Mouse (Mus musculus): Measurements from ENCODE around the gene Prelid3b.

Prelid3b gene

DNA sequence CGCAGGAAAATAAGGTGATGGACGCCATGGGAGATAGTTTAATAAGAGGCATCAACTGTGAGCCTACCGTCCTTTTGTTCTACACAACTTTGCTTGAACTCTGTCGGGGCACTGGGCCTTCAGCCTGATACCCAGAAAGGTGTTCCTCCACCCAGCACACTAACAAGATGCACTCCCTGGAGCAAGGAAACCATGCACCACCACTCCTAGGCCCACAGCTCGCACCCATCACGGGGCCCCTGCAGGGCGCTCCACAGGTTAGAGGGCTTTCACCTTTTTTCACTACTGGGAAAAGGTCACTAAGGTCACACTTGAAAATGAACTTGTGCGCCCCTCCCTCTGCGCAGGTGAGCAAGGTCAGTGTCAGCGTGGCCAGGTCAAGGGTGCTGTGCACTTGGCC, 9.5 kb downstream of the Prelid3b start:
- DNase-seq (ENCODE audit: low read depth), result no peak

DNA sequence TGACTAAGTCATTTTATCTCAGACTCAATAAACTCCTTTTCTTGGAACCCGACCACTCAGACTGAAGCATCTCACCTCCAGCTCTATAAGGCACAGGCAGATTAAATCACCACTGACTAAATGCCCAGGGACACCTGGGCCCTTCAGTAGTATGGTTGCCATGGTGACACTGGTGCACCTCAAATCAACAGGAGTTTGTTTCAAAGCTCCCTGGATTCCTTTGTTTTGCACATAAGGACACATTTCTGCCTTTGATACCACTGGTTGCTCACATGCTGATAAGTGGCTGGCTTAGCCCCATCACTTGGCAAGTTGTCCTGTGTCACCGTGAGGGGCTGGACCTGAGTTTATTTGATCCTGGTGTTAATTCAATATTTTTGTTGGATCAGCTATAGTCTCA, 13.5 kb downstream of the Prelid3b start:
- no peak for DNase-seq (ENCODE audit: low read depth)

DNA sequence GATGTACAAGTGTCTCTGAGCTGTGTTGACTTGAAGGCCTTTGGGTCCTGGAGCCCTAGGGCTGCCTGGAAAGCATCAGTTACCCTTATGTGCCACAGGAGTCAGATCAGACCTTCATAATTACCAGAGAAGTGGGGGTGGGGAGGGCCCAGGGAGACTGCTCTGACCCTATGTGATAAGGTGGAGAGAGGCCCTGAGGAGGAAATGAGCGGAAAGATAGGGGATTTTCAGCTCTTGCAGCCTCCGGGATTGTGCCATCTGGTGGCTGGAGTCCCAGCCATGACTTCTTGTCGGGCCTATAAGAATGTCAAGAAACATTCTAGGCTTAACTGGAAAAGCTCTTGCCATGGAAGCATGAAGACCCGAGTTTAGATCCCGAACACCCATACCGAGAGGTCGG, 19.2 kb downstream of the Prelid3b start:
- no peak for DNase-seq (ENCODE audit: low read depth)

GRCm38 (mm10) chr2:174450353-174450752, 22.5 kb downstream of the Prelid3b start, which contains the start of gene Tubb1:
Gene Tubb1, plus strand, starts transcription at chr2:174450695.
- DNase-seq (ENCODE audit: low read depth), result no peak

GRCm38 (mm10) chr2:174448405-174448804, 24.5 kb downstream of the Prelid3b start:
- DNase-seq (ENCODE audit: low read depth), result no peak

- DNase-seq (ENCODE audit: low read depth), result no peak
These were observed 26.0 kb downstream of the Prelid3b start for GRCm38 (mm10) chr2:174446905-174447304.

DNA sequence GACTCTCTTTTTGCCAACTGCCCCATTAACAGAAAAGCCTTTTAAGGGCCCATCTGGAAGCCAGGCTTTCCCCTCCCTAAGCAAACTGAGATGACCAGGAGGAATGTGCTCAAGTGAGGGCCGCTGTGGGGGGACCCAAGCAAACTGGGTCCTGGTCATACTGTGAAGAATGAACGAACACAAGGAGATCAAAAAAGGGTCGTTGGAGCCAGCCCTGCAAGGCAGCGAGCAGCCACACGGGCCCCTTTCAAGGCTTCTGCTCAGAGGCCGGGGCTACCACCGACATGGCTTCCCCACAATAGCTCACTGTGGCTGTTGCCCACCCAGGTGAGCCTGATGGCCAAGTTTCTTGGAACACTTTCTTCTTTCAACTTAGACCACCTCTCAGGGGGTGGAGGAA, 26.4 kb downstream of the Prelid3b start:
- no peak for DNase-seq (ENCODE audit: low read depth)

- no peak for DNase-seq (ENCODE audit: low read depth)
These were observed 27.9 kb downstream of the Prelid3b start for GRCm38 (mm10) chr2:174445018-174445417.

- no peak for DNase-seq (ENCODE audit: low read depth)
These were observed 28.5 kb downstream of the Prelid3b start for GRCm38 (mm10) chr2:174444359-174444758.

DNA sequence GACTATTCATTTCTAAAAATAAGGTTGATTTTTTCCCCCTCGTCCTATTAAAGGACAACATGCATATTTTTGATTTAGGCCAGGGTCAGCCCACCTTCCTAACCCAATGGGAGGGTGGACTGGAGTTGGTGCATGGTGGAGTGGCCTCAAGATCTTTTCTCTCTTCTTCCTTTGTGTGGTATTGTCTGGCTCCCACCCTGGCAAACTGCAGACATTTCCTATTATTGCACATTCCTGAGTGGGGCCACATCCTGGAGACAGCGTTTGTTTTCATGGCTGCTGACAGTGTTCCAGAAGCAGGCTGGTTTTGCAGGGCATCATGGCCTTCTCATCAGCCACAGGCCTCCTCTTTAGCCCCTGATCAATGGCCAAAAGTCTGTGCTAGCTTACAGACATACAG, 29.8 kb downstream of the Prelid3b start:
- DNase-seq (ENCODE audit: low read depth), result no peak

DNA sequence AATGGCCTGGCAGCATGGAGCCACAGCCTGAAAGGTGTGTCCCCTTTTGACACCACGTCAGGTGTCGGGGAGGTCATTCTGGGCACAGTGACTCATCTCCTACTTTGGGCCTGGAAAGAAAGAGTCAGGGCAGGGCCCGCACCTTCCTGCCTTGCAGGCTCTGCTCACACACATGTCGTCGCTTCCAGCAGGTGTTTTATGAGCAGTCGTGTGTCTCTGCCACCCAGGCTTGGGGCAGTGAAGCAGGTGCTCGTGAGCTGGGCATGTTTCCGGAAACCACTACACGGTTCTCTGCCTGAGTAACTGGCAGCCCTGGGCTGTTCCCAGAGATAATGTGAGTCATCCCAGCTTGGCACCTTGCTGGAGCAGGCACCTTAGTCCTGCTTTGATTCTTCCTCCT, 30.4 kb downstream of the Prelid3b start:
- DNase-seq (ENCODE audit: low read depth), result no peak

DNA sequence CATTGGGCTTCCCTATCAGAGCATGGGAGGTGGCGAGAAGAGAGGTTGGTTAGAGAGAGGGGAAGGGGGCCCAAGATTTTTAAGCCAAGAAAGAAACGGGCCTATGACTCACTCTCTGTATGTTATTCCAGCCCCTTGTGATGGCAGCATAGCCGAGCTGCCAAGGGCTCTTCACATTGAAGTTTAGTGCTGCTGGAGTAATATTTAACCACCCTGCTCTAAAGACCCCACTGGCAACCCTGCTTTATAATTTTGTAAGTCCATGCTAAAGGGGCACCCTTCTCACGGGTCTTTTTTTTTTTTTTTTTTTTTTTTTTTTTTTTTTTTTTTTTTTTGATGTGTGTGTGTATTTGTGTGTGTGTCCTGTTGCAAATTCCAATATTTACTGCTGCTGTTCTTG, 31.0 kb downstream of the Prelid3b start:
- no peak for DNase-seq (ENCODE audit: low read depth)

GRCm38 (mm10) chr2:174439961-174440360, 32.9 kb downstream of the Prelid3b start:
- DNase-seq (ENCODE audit: low read depth), result no peak

GRCm38 (mm10) chr2:174439450-174439838, 33.4 kb downstream of the Prelid3b start:
- no peak for DNase-seq (ENCODE audit: low read depth)

GRCm38 (mm10) chr2:174438737-174439449, 34.0 kb downstream of the Prelid3b start, which contains the start of gene Ctsz:
Gene Ctsz, minus strand, starts transcription at chr2:174439039.
- DNase-seq (ENCODE audit: low read depth), result no peak

- DNase-seq (ENCODE audit: low read depth), result no peak
These were observed 34.7 kb downstream of the Prelid3b start for GRCm38 (mm10) chr2:174438181-174438580.

GRCm38 (mm10) chr2:174437697-174437982, 35.2 kb downstream of the Prelid3b start:
- no peak for DNase-seq (ENCODE audit: low read depth)

GRCm38 (mm10) chr2:174436916-174437696, 35.8 kb downstream of the Prelid3b start:
- DNase-seq (ENCODE audit: low read depth), result no peak

DNA sequence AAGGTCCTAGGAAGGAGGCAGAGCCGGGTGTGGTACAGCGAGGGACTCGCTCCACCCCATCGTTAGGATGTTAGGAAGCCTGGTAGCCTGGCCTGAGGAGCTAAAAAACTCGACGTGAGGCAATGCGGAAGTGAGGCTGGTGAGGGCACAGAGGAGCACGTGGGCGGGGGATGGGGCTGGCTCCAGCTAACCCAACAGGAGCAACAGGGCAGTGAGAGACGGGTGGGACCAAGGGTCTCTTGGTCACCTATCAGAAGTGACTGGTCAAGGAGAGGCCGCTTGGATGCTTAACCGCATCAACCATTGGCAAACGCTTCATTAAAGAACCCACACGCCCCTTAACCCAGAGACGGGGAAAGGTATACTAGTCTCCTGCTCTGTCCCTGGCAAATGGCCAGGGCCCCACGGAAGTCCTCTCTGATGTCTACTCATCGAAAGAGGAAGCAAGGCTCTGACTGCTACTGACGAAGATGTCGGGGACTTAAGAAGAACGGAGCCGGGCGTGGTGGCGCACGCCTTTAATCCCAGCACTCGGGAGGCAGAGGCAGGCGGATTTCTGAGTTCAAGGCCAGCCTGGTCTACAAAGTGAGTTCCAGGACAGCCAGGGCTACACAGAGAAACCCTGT, 36.7 kb downstream of the Prelid3b start:
- no peak for DNase-seq (ENCODE audit: low read depth)

DNA sequence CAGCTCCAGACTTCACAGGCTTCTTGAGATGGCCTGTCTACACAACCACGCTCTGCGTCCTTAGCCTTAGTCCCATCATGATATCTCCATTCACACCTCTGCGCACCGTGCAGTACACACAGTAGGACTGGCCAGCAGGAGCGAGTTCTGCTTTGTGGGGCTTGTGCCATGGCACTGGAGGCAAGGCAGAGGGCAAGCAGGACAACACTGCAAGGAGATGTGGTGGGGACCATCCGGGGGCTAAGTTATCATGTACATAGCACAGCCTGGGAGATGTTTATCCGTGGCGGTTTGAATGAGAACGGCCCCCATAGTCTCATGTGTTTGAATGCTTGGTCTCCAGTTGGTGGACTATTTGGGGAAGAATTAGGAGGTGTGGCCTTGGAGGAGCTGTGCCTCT, 37.9 kb downstream of the Prelid3b start:
- no peak for DNase-seq (ENCODE audit: low read depth)

GRCm38 (mm10) chr2:174428996-174429591, 43.8 kb downstream of the Prelid3b start:
- DNase-seq (ENCODE audit: low read depth), result no peak

DNA sequence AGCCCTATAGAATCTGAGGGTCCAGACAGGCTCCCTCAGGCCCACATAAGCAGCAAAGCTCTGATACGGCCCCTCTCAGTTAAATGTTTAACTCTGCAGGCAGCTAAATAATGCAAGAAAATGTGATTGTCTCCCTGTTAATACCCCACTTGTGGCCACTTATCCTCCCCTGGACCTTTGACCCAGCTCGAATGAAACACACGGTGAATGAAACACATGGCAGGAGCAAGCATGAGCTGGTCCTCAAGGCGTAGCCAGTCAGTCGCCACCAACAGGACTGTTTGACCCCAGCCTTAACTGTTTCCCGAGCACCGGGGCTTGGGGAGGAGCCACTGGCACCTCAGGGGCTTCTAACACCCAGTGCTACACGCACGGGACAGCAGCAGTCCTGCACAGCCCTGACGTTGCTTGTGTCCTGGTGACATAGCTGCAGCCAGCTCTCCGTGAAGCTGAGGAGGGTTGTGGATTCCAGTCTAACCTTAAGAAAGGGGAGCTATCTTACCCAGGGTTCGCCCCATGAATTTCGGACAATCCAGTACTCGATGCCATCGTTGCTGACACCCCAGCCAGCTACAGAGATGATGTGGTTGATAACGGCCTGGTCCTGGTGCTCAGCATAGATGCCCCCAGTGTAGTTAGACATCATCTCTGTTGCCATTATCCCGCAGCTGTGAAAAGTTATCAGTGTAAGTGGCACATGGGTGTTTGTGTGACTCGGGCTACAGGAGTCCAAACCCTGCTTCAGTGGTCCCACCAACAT, 44.6 kb downstream of the Prelid3b start:
- DNase-seq (ENCODE audit: low read depth), result no peak

Data from fibroblast of lung, adult 2 months (primary cell).